Mouse (Mus musculus) forebrain, embryonic 14.5 days (tissue): ENCODE results near the gene Bnc2. TPM values are rescaled to one million over a fixed set of nuclear protein-coding genes. Genes with fewer than 3 reads are reported as not detected.
A peak's percentile ranks its signal among the peaks of the same experiment; 100 is the strongest.

Experiments
- ATAC-seq: fragments of 200-750 bp; cut with Nextera tagmentation; 2 replicates; pipeline ENCODE4 v1.8.0; 2017; ENCODE audit warnings: mild to moderate bottlenecking, moderate library complexity
- DNase-seq: peaks from one replicate; pipeline ENCODE4 v3.0.0-alpha.2; 2015; ENCODE audit warnings: low spot score
- H3K27ac ChIP-seq: fragments of 300-500 bp; sonication (generic); 2 replicates; pipeline ENCODE4 v1.5.1; 2014; ENCODE audit warnings: low read depth, mild to moderate bottlenecking, control low read depth, low read length, moderate library complexity
- H3K27me3 ChIP-seq: fragments of 300-500 bp; sonication (generic); replicated peaks from 2 replicates; pipeline ENCODE4 v1.6.1; 2014; ENCODE audit warnings: low read length, control low read depth, mixed read lengths; ENCODE audit not compliant: control insufficient read depth, insufficient read depth
- H3K36me3 ChIP-seq: fragments of 300-500 bp; sonication (generic); 2 replicates; pipeline ENCODE4 v1.6.1; 2014; ENCODE audit warnings: low read length, control low read depth; ENCODE audit not compliant: control insufficient read depth, insufficient read depth
- H3K4me1 ChIP-seq: fragments of 300-500 bp; sonication (generic); 2 replicates; pipeline ENCODE4 v1.6.1; 2014; ENCODE audit warnings: antibody characterized with exemption, low read length, control low read depth; ENCODE audit not compliant: control insufficient read depth, insufficient read depth
- H3K4me2 ChIP-seq: fragments of 300-500 bp; sonication (generic); 2 replicates; pipeline ENCODE4 v1.6.1; 2014; ENCODE audit warnings: mild to moderate bottlenecking, control low read depth, low read length
- H3K4me3 ChIP-seq: fragments of 300-500 bp; sonication (generic); 2 replicates; pipeline ENCODE4 v1.5.1; 2014; ENCODE audit warnings: low read depth, low read length, control low read depth
- H3K9ac ChIP-seq: fragments of 300-500 bp; sonication (generic); 2 replicates; pipeline ENCODE4 v1.6.1; 2014; ENCODE audit warnings: mild to moderate bottlenecking, low read length, control low read depth, moderate library complexity
- H3K9me3 ChIP-seq: fragments of 300-500 bp; sonication (generic); replicated peaks from 2 replicates; pipeline ENCODE4 v1.6.1; 2016; ENCODE audit warnings: low read length, control low read depth, mixed read lengths; ENCODE audit not compliant: control insufficient read depth
- WGBS: fragments of 180-500 bp; shearing (Covaris S2); extraction: QIAGEN DNeasy Blood & Tissue Kit; methylation state at CpG from one replicate; pipeline ENCODE4 v1.1.7; 2014; 5-methylcytosine and 5-hydroxymethylcytosine counted together
- polyA plus RNA-seq: library from polyadenylated mRNA; unstranded; fragments of >200 nt; fragmentation: Nextera tagmentation; extraction: Ambion mirVana; gene quantifications from 2 replicates; pipeline ENCODE4 v1.2.1, GENCODE M21; 2014

Gene Bnc2
- polyA plus RNA-seq, 1 experiment from 2014 or later = 2.0 TPM

- DNase-seq (peak; percentile 13), ATAC-seq (no peak)
- WGBS = 5% methylated on average over 10 of the region's 10 CpGs
- 0 out of 2 replicates have a peak, but pooled peaks cover 5% of the 10 kb centered on the region for H3K27me3 ChIP-seq
- no peak overlapping the region for H3K27ac ChIP-seq
- no peaks in the 10 kb centered on the region for H3K4me1 ChIP-seq
- no peak overlapping the region for H3K4me3 ChIP-seq
- 0 out of 2 replicates have a peak overlapping the region, but pooled peaks have one; percentile 9 for H3K4me2 ChIP-seq
- H3K36me3 ChIP-seq = no peaks in the 10 kb centered on the region
- H3K9ac ChIP-seq = no peak overlapping the region
- H3K9me3 ChIP-seq = no peaks in the 10 kb centered on the region
Measured at GRCm38 (mm10) chr4:84637641-84638040, 37.4 kb downstream of the Bnc2 start.

- H3K4me1 ChIP-seq = no peaks in the 10 kb centered on the region
- H3K9me3 ChIP-seq = no peaks in the 10 kb centered on the region
- no peak overlapping the region for H3K9ac ChIP-seq
- WGBS = 36% methylated on average over 4 of the region's 4 CpGs
- 0 out of 2 replicates have a peak, but pooled peaks cover 5% of the 10 kb centered on the region for H3K27me3 ChIP-seq
- ATAC-seq (no peak), DNase-seq (no peak)
- H3K36me3 ChIP-seq = no peaks in the 10 kb centered on the region
- H3K4me3 ChIP-seq = no peak overlapping the region
- H3K27ac ChIP-seq = no peak overlapping the region
- H3K4me2 ChIP-seq = no peak overlapping the region
Measured at GRCm38 (mm10) chr4:84634751-84635150, 40.3 kb downstream of the Bnc2 start.

GRCm38 (mm10) chr4:84633991-84634390 is 41.1 kb downstream of the Bnc2 start:
- Histone ChIP-seq H3K36me3 (no peaks in the 10 kb centered on the region), H3K4me3 (no peak overlapping the region), H3K27ac (no peak overlapping the region), H3K4me1 (no peaks in the 10 kb centered on the region), H3K4me2 (no peak overlapping the region), H3K9ac (no peak overlapping the region), H3K9me3 (no peaks in the 10 kb centered on the region), H3K27me3 (0 out of 2 replicates have a peak, but pooled peaks cover 5% of the 10 kb centered on the region)
- 100% methylated on average over 1 of the region's 1 CpGs for WGBS
- ATAC-seq = no peak
- DNase-seq = no peak

- DNase-seq (peak; percentile 69), ATAC-seq (peak; percentile 78; the same call in 1 of the 2 replicates)
- Histone ChIP-seq H3K36me3 (no peaks in the 10 kb centered on the region), H3K9ac (no peak overlapping the region), H3K4me1 (no peaks in the 10 kb centered on the region), H3K9me3 (no peaks in the 10 kb centered on the region), H3K27ac (no peak overlapping the region), H3K4me2 (no peak overlapping the region), H3K27me3 (0 out of 2 replicates have a peak, but pooled peaks cover 5% of the 10 kb centered on the region), H3K4me3 (no peak overlapping the region)
- WGBS = 69% methylated on average over 12 of the region's 12 CpGs
Measured at GRCm38 (mm10) chr4:84632832-84633789, 42.0 kb downstream of the Bnc2 start.

GRCm38 (mm10) chr4:84627616-84628015 is 47.5 kb downstream of the Bnc2 start:
- H3K9me3 ChIP-seq = no peaks in the 10 kb centered on the region
- no peak overlapping the region for H3K27ac ChIP-seq
- no peaks in the 10 kb centered on the region for H3K27me3 ChIP-seq
- H3K9ac ChIP-seq = no peak overlapping the region
- DNase-seq (no peak), ATAC-seq (no peak)
- 91% methylated on average over 7 of the region's 7 CpGs for WGBS
- no peak overlapping the region for H3K4me3 ChIP-seq
- H3K4me1 ChIP-seq = no peaks in the 10 kb centered on the region
- no peak overlapping the region for H3K4me2 ChIP-seq
- H3K36me3 ChIP-seq = no peaks in the 10 kb centered on the region

GRCm38 (mm10) chr4:84623312-84623711 is 51.8 kb downstream of the Bnc2 start:
- DNase-seq = no peak
- Histone ChIP-seq H3K4me3 (no peak overlapping the region), H3K9me3 (no peaks in the 10 kb centered on the region), H3K4me1 (no peaks in the 10 kb centered on the region), H3K4me2 (no peak overlapping the region), H3K27me3 (no peaks in the 10 kb centered on the region), H3K36me3 (no peaks in the 10 kb centered on the region), H3K27ac (no peak overlapping the region), H3K9ac (no peak overlapping the region)
- ATAC-seq = no peak
- WGBS = 81% methylated on average over 5 of the region's 5 CpGs

- H3K4me3 ChIP-seq = no peak overlapping the region
- WGBS = 94% methylated on average over 3 of the region's 3 CpGs
- no peaks in the 10 kb centered on the region for H3K27me3 ChIP-seq
- no peaks in the 10 kb centered on the region for H3K4me1 ChIP-seq
- no peaks in the 10 kb centered on the region for H3K36me3 ChIP-seq
- DNase-seq (no peak), ATAC-seq (no peak)
- H3K4me2 ChIP-seq = no peak overlapping the region
- H3K27ac ChIP-seq = no peak overlapping the region
- H3K9me3 ChIP-seq = no peaks in the 10 kb centered on the region
- H3K9ac ChIP-seq = no peak overlapping the region
Measured at GRCm38 (mm10) chr4:84621785-84622184, 53.3 kb downstream of the Bnc2 start.

- Histone ChIP-seq H3K4me2 (no peak overlapping the region), H3K9me3 (no peaks in the 10 kb centered on the region), H3K4me3 (no peak overlapping the region), H3K27me3 (no peaks in the 10 kb centered on the region), H3K36me3 (no peaks in the 10 kb centered on the region), H3K9ac (no peak overlapping the region), H3K4me1 (no peaks in the 10 kb centered on the region), H3K27ac (no peak overlapping the region)
- WGBS = 77% methylated on average over 4 of the region's 4 CpGs
- no peak for DNase-seq
- no peak for ATAC-seq
Measured at GRCm38 (mm10) chr4:84609861-84610260, 65.2 kb downstream of the Bnc2 start.

- Histone ChIP-seq H3K27me3 (no peaks in the 10 kb centered on the region), H3K4me1 (no peaks in the 10 kb centered on the region), H3K4me2 (no peak overlapping the region), H3K36me3 (no peaks in the 10 kb centered on the region), H3K9ac (no peak overlapping the region), H3K4me3 (no peak overlapping the region), H3K27ac (no peak overlapping the region), H3K9me3 (no peaks in the 10 kb centered on the region)
- DNase-seq (no peak), ATAC-seq (no peak)
- WGBS = 85% methylated on average over 1 of the region's 1 CpGs
Measured at GRCm38 (mm10) chr4:84604461-84604860, 70.6 kb downstream of the Bnc2 start.
